Mouse (Mus musculus): ENCODE measurements around the gene H2-Ke6. TPM values are rescaled to one million over a fixed set of nuclear protein-coding genes. Genes with fewer than 3 reads are reported as not detected.

Gene H2-Ke6
- polyA plus RNA-seq, 1 experiment = 12.4 TPM

GRCm38 (mm10) chr17:34030861-34031326 is 3.0 kb upstream of the H2-Ke6 start:
- Histone ChIP-seq H3K36me3 (replicated peaks; ENCODE audit: low read length) (peaks cover 52% of the 10 kb centered on the region), H3K4me1 (peaks cover 73% of the 10 kb centered on the region)

GRCm38 (mm10) chr17:34029890-34030595 is 2.2 kb upstream of the H2-Ke6 start:
- Histone ChIP-seq H3K9me3 (no peaks in the 10 kb centered on the region), H3K4me3 (replicated peaks) (peak overlapping the region; percentile 92), H3K4me1 (peaks cover 82% of the 10 kb centered on the region), H3K36me3 (replicated peaks; ENCODE audit: low read length) (peaks cover 44% of the 10 kb centered on the region), H3K27me3 (replicated peaks) (no peaks in the 10 kb centered on the region)
- no peak for TF ChIP-seq FLI1 (IDR thresholded peaks at IDR 0.05; ENCODE audit: low read length)
- TF ChIP-seq GATA1 (IDR thresholded peaks at IDR 0.05; ENCODE audit: borderline replicate concordance, low read length) = no peak

More at GRCm38 (mm10) chr17:34030861-34031326, 3.0 kb upstream of the H2-Ke6 start:
- no peaks in the 10 kb centered on the region for H3K27me3 ChIP-seq (replicated peaks)
- H3K4me3 ChIP-seq (replicated peaks) = peak overlapping the region; percentile 92
- no peaks in the 10 kb centered on the region for H3K9me3 ChIP-seq
- no peak for TF ChIP-seq GATA1 (IDR thresholded peaks at IDR 0.05; ENCODE audit: borderline replicate concordance, low read length)
- TF ChIP-seq FLI1 (IDR thresholded peaks at IDR 0.05; ENCODE audit: low read length) = no peak

- no peaks in the 10 kb centered on the region for H3K9me3 ChIP-seq
- TF ChIP-seq GATA1 (IDR thresholded peaks at IDR 0.05; ENCODE audit: borderline replicate concordance, low read length) (no peak), FLI1 (IDR thresholded peaks at IDR 0.05; ENCODE audit: low read length) (no peak)
- peaks cover 82% of the 10 kb centered on the region for H3K4me1 ChIP-seq
- H3K4me3 ChIP-seq (replicated peaks) = peak overlapping the region; percentile 81
- H3K27me3 ChIP-seq (replicated peaks) = no peaks in the 10 kb centered on the region
- peaks cover 40% of the 10 kb centered on the region for H3K36me3 ChIP-seq (replicated peaks; ENCODE audit: low read length)
Measured at GRCm38 (mm10) chr17:34029150-34029889, 1.5 kb upstream of the H2-Ke6 start.

- Histone ChIP-seq H3K27me3 (replicated peaks) (no peaks in the 10 kb centered on the region), H3K36me3 (replicated peaks; ENCODE audit: low read length) (peaks cover 34% of the 10 kb centered on the region), H3K4me3 (replicated peaks) (peak overlapping the region; percentile 96), H3K9me3 (no peaks in the 10 kb centered on the region), H3K4me1 (peaks cover 82% of the 10 kb centered on the region)
- TF ChIP-seq FLI1 (IDR thresholded peaks at IDR 0.05; ENCODE audit: low read length) (no peak), GATA1 (IDR thresholded peaks at IDR 0.05; ENCODE audit: borderline replicate concordance, low read length) (no peak)
Measured at GRCm38 (mm10) chr17:34028501-34029149, 765 bp upstream of the H2-Ke6 start.

- Histone ChIP-seq H3K4me1 (peaks cover 72% of the 10 kb centered on the region), H3K9me3 (peaks cover 11% of the 10 kb centered on the region), H3K36me3 (replicated peaks; ENCODE audit: low read length) (peaks cover 45% of the 10 kb centered on the region), H3K27me3 (replicated peaks) (no peaks in the 10 kb centered on the region), H3K4me3 (replicated peaks) (peak overlapping the region; percentile 96)
- TF ChIP-seq FLI1 (IDR thresholded peaks at IDR 0.05; ENCODE audit: low read length) (no peak), GATA1 (IDR thresholded peaks at IDR 0.05; ENCODE audit: borderline replicate concordance, low read length) (no peak)
Measured at GRCm38 (mm10) chr17:34026917-34027655, 774 bp downstream of the H2-Ke6 start.

GRCm38 (mm10) chr17:34026221-34026620 is 1.6 kb downstream of the H2-Ke6 start:
- peak overlapping the region; percentile 96 for H3K4me3 ChIP-seq (replicated peaks)

GRCm38 (mm10) chr17:34025756-34026151 is 2.1 kb downstream of the H2-Ke6 start:
- Histone ChIP-seq H3K4me3 (replicated peaks) (peak overlapping the region; percentile 96), H3K9me3 (peaks cover 22% of the 10 kb centered on the region), H3K36me3 (replicated peaks; ENCODE audit: low read length) (peaks cover 57% of the 10 kb centered on the region), H3K27me3 (replicated peaks) (no peaks in the 10 kb centered on the region), H3K4me1 (peaks cover 69% of the 10 kb centered on the region)
- no peak for TF ChIP-seq FLI1 (IDR thresholded peaks at IDR 0.05; ENCODE audit: low read length)
- no peak for TF ChIP-seq GATA1 (IDR thresholded peaks at IDR 0.05; ENCODE audit: borderline replicate concordance, low read length)

More at GRCm38 (mm10) chr17:34026221-34026620, 1.6 kb downstream of the H2-Ke6 start:
- Histone ChIP-seq H3K36me3 (replicated peaks; ENCODE audit: low read length) (peaks cover 54% of the 10 kb centered on the region), H3K4me1 (peaks cover 72% of the 10 kb centered on the region), H3K9me3 (peaks cover 17% of the 10 kb centered on the region), H3K27me3 (replicated peaks) (no peaks in the 10 kb centered on the region)
- TF ChIP-seq GATA1 (IDR thresholded peaks at IDR 0.05; ENCODE audit: borderline replicate concordance, low read length) (no peak), FLI1 (IDR thresholded peaks at IDR 0.05; ENCODE audit: low read length) (no peak)

GRCm38 (mm10) chr17:34024861-34025755 is 2.8 kb downstream of the H2-Ke6 start:
- Histone ChIP-seq H3K4me1 (peaks cover 63% of the 10 kb centered on the region), H3K36me3 (replicated peaks; ENCODE audit: low read length) (peaks cover 55% of the 10 kb centered on the region), H3K9me3 (peaks cover 24% of the 10 kb centered on the region), H3K27me3 (replicated peaks) (no peaks in the 10 kb centered on the region), H3K4me3 (replicated peaks) (peak overlapping the region; percentile 96)
- no peak for TF ChIP-seq FLI1 (IDR thresholded peaks at IDR 0.05; ENCODE audit: low read length)
- no peak for TF ChIP-seq GATA1 (IDR thresholded peaks at IDR 0.05; ENCODE audit: borderline replicate concordance, low read length)

All from megakaryocyte, embryonic 14.5 days (primary cell).